Mouse (Mus musculus) heart, embryonic 15.5 days (tissue): ENCODE data around the gene Slc7a6. TPM values are rescaled to one million over a fixed set of nuclear protein-coding genes. Genes with fewer than 3 reads are reported as not detected.
A peak's percentile ranks its signal among the peaks of the same experiment; 100 is the strongest.

Experiments used
- ATAC-seq: fragments of 200-750 bp; cut with Nextera tagmentation; replicated peaks from 2 replicates; pipeline ENCODE4 v1.8.0; 2017; ENCODE audit warnings: low read depth, moderate TSS enrichment; ENCODE audit not compliant: insufficient number of reproducible peaks, insufficient read depth, low FRiP score
- H3K27ac ChIP-seq: fragments of 300-500 bp; sonication (generic); 2 replicates; pipeline ENCODE4 v1.5.1; 2015; ENCODE audit warnings: mild to moderate bottlenecking, inconsistent platforms
- H3K27me3 ChIP-seq: fragments of 300-500 bp; sonication (generic); 2 replicates; pipeline ENCODE4 v1.6.1; 2015; ENCODE audit warnings: inconsistent platforms
- H3K36me3 ChIP-seq: fragments of 300-500 bp; sonication (generic); 2 replicates; pipeline ENCODE4 v1.6.1; 2015; ENCODE audit warnings: mild to moderate bottlenecking, inconsistent platforms
- H3K4me1 ChIP-seq: fragments of 300-500 bp; sonication (generic); replicated peaks from 2 replicates; pipeline ENCODE4 v1.6.1; 2015; ENCODE audit warnings: inconsistent platforms
- H3K4me2 ChIP-seq: fragments of 300-500 bp; sonication (generic); 2 replicates; pipeline ENCODE4 v1.6.1; 2015; ENCODE audit warnings: inconsistent platforms, mild to moderate bottlenecking, moderate library complexity
- H3K4me3 ChIP-seq: fragments of 300-500 bp; sonication (generic); 2 replicates; pipeline ENCODE4 v1.5.1; 2015; ENCODE audit warnings: mild to moderate bottlenecking, inconsistent platforms
- H3K9ac ChIP-seq: fragments of 300-500 bp; sonication (generic); 2 replicates; pipeline ENCODE4 v1.6.1; 2015; ENCODE audit warnings: mild to moderate bottlenecking, inconsistent platforms
- H3K9me3 ChIP-seq: fragments of 300-500 bp; sonication (generic); replicated peaks from 2 replicates; pipeline ENCODE4 v1.6.1; 2016; ENCODE audit warnings: inconsistent platforms
- WGBS: fragments of 180-500 bp; shearing (Covaris S2); methylation state at CpG from one replicate; pipeline ENCODE4 v1.1.7; 2015; ENCODE audit warnings: mixed read lengths; 5-methylcytosine and 5-hydroxymethylcytosine counted together
- polyA plus RNA-seq: library from polyadenylated mRNA; unstranded; fragments of >200 nt; fragmentation: Nextera tagmentation; extraction: Ambion mirVana; gene quantifications from 2 replicates; pipeline ENCODE4 v1.2.1, GENCODE M21; 2015

Gene Slc7a6
- 29.6 and 33.3 TPM in 2 replicates for polyA plus RNA-seq

GRCm38 (mm10) chr8:106168356-106169016 is at the start of gene Slc7a6:
Slc7a6 (plus strand) TSS chr8:106168857.
- ATAC-seq = peak; percentile 90
- Histone ChIP-seq H3K36me3 (peaks cover 2% of the 10 kb centered on the region; the same call in 1 of the 2 replicates), H3K27ac (peak within 1 kb of the TSS; percentile 72)

GRCm38 (mm10) chr8:106123443-106123842 is 45.2 kb upstream of the Slc7a6 start:
- Histone ChIP-seq H3K27ac (no peak overlapping the region), H3K27me3 (no peaks in the 10 kb centered on the region), H3K4me2 (no peak overlapping the region), H3K36me3 (peaks cover 39% of the 10 kb centered on the region), H3K9ac (no peak overlapping the region), H3K4me1 (no peaks in the 10 kb centered on the region), H3K4me3 (no peak overlapping the region), H3K9me3 (no peaks in the 10 kb centered on the region)
- 86% methylated on average over 3 of the region's 3 CpGs for WGBS
- no peak for ATAC-seq

More at GRCm38 (mm10) chr8:106168356-106169016, at the start of gene Slc7a6:
- Histone ChIP-seq H3K4me1 (peaks cover 22% of the 10 kb centered on the region), H3K9me3 (no peaks in the 10 kb centered on the region), H3K4me3 (peak within 1 kb of the TSS; percentile 65), H3K27me3 (no peaks in the 10 kb centered on the region), H3K4me2 (peak within 1 kb of the TSS; percentile 85), H3K9ac (peak within 1 kb of the TSS; percentile 68)
- WGBS = under 1% methylated on average over 59 of the region's 59 CpGs

- Histone ChIP-seq H3K9me3 (no peaks in the 10 kb centered on the region), H3K36me3 (peaks cover 33% of the 10 kb centered on the region), H3K27ac (no peak overlapping the region), H3K4me2 (no peak overlapping the region), H3K4me3 (no peak overlapping the region), H3K27me3 (no peaks in the 10 kb centered on the region), H3K4me1 (no peaks in the 10 kb centered on the region), H3K9ac (no peak overlapping the region)
- WGBS = 95% methylated on average over 1 of the region's 1 CpGs
- ATAC-seq = no peak
Observed at GRCm38 (mm10) chr8:106126055-106126454, 42.6 kb upstream of the Slc7a6 start.

GRCm38 (mm10) chr8:106127054-106127453 is 41.6 kb upstream of the Slc7a6 start:
- Histone ChIP-seq H3K27me3 (no peaks in the 10 kb centered on the region), H3K36me3 (peaks cover 38% of the 10 kb centered on the region), H3K9me3 (no peaks in the 10 kb centered on the region), H3K4me3 (no peak overlapping the region), H3K4me2 (no peak overlapping the region), H3K9ac (no peak overlapping the region), H3K4me1 (no peaks in the 10 kb centered on the region), H3K27ac (no peak overlapping the region)
- 74% methylated on average over 3 of the region's 3 CpGs for WGBS
- ATAC-seq = no peak

- Histone ChIP-seq H3K4me1 (no peaks in the 10 kb centered on the region), H3K4me3 (no peak overlapping the region), H3K4me2 (no peak overlapping the region), H3K9ac (no peak overlapping the region), H3K36me3 (peaks cover 42% of the 10 kb centered on the region), H3K9me3 (no peaks in the 10 kb centered on the region), H3K27ac (no peak overlapping the region), H3K27me3 (no peaks in the 10 kb centered on the region)
- WGBS = 89% methylated on average over 10 of the region's 10 CpGs
- ATAC-seq = no peak
Observed at GRCm38 (mm10) chr8:106127882-106128410, 40.7 kb upstream of the Slc7a6 start.

GRCm38 (mm10) chr8:106129232-106129930 is 39.3 kb upstream of the Slc7a6 start:
- peaks cover 6% of the 10 kb centered on the region; the same call in 1 of the 2 replicates for H3K27me3 ChIP-seq
- no peaks in the 10 kb centered on the region for H3K9me3 ChIP-seq
- H3K9ac ChIP-seq = no peak overlapping the region
- no peak overlapping the region for H3K4me2 ChIP-seq
- H3K36me3 ChIP-seq = peaks cover 38% of the 10 kb centered on the region
- H3K4me3 ChIP-seq = no peak overlapping the region
- no peak for ATAC-seq
- H3K27ac ChIP-seq = no peak overlapping the region
- no peaks in the 10 kb centered on the region for H3K4me1 ChIP-seq

GRCm38 (mm10) chr8:106129997-106130396 is 38.7 kb upstream of the Slc7a6 start:
- Histone ChIP-seq H3K9me3 (no peaks in the 10 kb centered on the region), H3K27ac (no peak overlapping the region), H3K4me1 (no peaks in the 10 kb centered on the region; the same call in 1 of the 2 replicates), H3K9ac (no peak overlapping the region), H3K4me2 (no peak overlapping the region), H3K4me3 (no peak overlapping the region), H3K27me3 (peaks cover 12% of the 10 kb centered on the region), H3K36me3 (peaks cover 38% of the 10 kb centered on the region)
- ATAC-seq = no peak
- WGBS = 82% methylated on average over 2 of the region's 2 CpGs

- WGBS = 82% methylated on average over 2 of the region's 2 CpGs
- Histone ChIP-seq H3K4me1 (peaks cover under 1% of the 10 kb centered on the region; the same call in 1 of the 2 replicates), H3K4me2 (no peak overlapping the region), H3K9ac (no peak overlapping the region), H3K27ac (no peak overlapping the region), H3K4me3 (no peak overlapping the region), H3K9me3 (no peaks in the 10 kb centered on the region), H3K27me3 (peaks cover 17% of the 10 kb centered on the region), H3K36me3 (peaks cover 38% of the 10 kb centered on the region)
- ATAC-seq = no peak
Observed at GRCm38 (mm10) chr8:106130505-106130904, 38.2 kb upstream of the Slc7a6 start.

- no peak for ATAC-seq
- WGBS = 93% methylated on average over 4 of the region's 4 CpGs
- Histone ChIP-seq H3K9ac (no peak overlapping the region), H3K36me3 (peaks cover 38% of the 10 kb centered on the region), H3K4me3 (no peak overlapping the region), H3K4me2 (no peak overlapping the region), H3K4me1 (peaks cover 5% of the 10 kb centered on the region), H3K9me3 (no peaks in the 10 kb centered on the region), H3K27ac (no peak overlapping the region), H3K27me3 (peaks cover 22% of the 10 kb centered on the region)
Observed at GRCm38 (mm10) chr8:106131021-106131420, 37.6 kb upstream of the Slc7a6 start.

GRCm38 (mm10) chr8:106131488-106132222 is 37.0 kb upstream of the Slc7a6 start:
- 86% methylated on average over 7 of the region's 7 CpGs for WGBS
- Histone ChIP-seq H3K4me2 (no peak overlapping the region), H3K4me1 (peaks cover 12% of the 10 kb centered on the region), H3K36me3 (peaks cover 38% of the 10 kb centered on the region), H3K4me3 (no peak overlapping the region), H3K9ac (no peak overlapping the region), H3K27me3 (peaks cover 28% of the 10 kb centered on the region), H3K9me3 (no peaks in the 10 kb centered on the region), H3K27ac (no peak overlapping the region)
- no peak for ATAC-seq

- H3K36me3 ChIP-seq = peaks cover 34% of the 10 kb centered on the region
- ATAC-seq = no peak
- H3K9ac ChIP-seq = no peak overlapping the region
- H3K4me2 ChIP-seq = no peak overlapping the region
- H3K27me3 ChIP-seq = peaks cover 35% of the 10 kb centered on the region
- no peaks in the 10 kb centered on the region for H3K9me3 ChIP-seq
- H3K4me1 ChIP-seq = peaks cover 19% of the 10 kb centered on the region
- H3K4me3 ChIP-seq = no peak overlapping the region
- no peak overlapping the region for H3K27ac ChIP-seq
- WGBS = 88% methylated on average over 11 of the region's 11 CpGs
Observed at GRCm38 (mm10) chr8:106132356-106132755, 36.3 kb upstream of the Slc7a6 start.
